Mouse (Mus musculus): ENCODE measurements around the gene Mttp. TPM values are rescaled to one million over a fixed set of nuclear protein-coding genes. Genes with fewer than 3 reads are reported as not detected.

Gene Mttp
- 1 to 10 TPM; 6.9 to 7.2 TPM for total RNA-seq (2021)
- long read RNA-seq, experiment 1, partial matches to known transcripts = 0 of 8 reads
- long read RNA-seq, experiment 1, other reads (novel, unspliced or antisense) = 8 of 8 reads
- long read RNA-seq, experiment 2, partial matches to known transcripts = 0 of 3 reads
- long read RNA-seq, experiment 2, other reads (novel, unspliced or antisense) = 3 of 3 reads

- peak; percentile 91 for TF ChIP-seq CTCF (conservative IDR thresholded peaks at IDR 0.05)
- peak; percentile 85 to 86 for DNase-seq (ENCODE audit: low spot score in 2 of 2)
- peak within 1 kb of the TSS; percentile 95 for H3K4me3 ChIP-seq
- peak within 1 kb of the TSS; percentile 98 for H3K27ac ChIP-seq
Measured at GRCm38 (mm10) chr3:138144642-138145171, at the start of gene Mttp. Gene Mttp (minus strand): TSS chr3:138144968.

- no peak within 1 kb of the TSS for H3K27ac ChIP-seq
- TF ChIP-seq CTCF (conservative IDR thresholded peaks at IDR 0.05) = no peak
- no peak for DNase-seq (ENCODE audit: low spot score in 2 of 2)
- no peak within 1 kb of the TSS for H3K4me3 ChIP-seq
Measured at GRCm38 (mm10) chr3:138193683-138194302, 49.0 kb upstream of the Mttp start, which contains the start of gene 4930579F01Rik. Gene 4930579F01Rik (minus strand): TSS chr3:138193825.

- DNase-seq (ENCODE audit: low spot score in 2 of 2) = no peak
- no peak overlapping the region for H3K4me3 ChIP-seq
- no peak for TF ChIP-seq CTCF (conservative IDR thresholded peaks at IDR 0.05)
- H3K27ac ChIP-seq = no peak overlapping the region
Measured at GRCm38 (mm10) chr3:138192260-138192659, 47.5 kb upstream of the Mttp start.

GRCm38 (mm10) chr3:138185995-138186930 lies 41.5 kb upstream of the Mttp start:
- Histone ChIP-seq H3K4me3 (no peak overlapping the region), H3K27ac (no peak overlapping the region)
- no peak for DNase-seq (ENCODE audit: low spot score in 2 of 2)
- TF ChIP-seq CTCF (conservative IDR thresholded peaks at IDR 0.05) = no peak

GRCm38 (mm10) chr3:138185290-138185689 lies 40.5 kb upstream of the Mttp start:
- H3K4me3 ChIP-seq = no peak overlapping the region
- H3K27ac ChIP-seq = no peak overlapping the region
- no peak for DNase-seq (ENCODE audit: low spot score in 2 of 2)
- TF ChIP-seq CTCF (conservative IDR thresholded peaks at IDR 0.05) = no peak

- DNase-seq (ENCODE audit: low spot score in 2 of 2) = no peak
- Histone ChIP-seq H3K27ac (no peak overlapping the region), H3K4me3 (no peak overlapping the region)
- no peak for TF ChIP-seq CTCF (conservative IDR thresholded peaks at IDR 0.05)
Measured at GRCm38 (mm10) chr3:138183371-138183770, 38.6 kb upstream of the Mttp start.

- no peak overlapping the region for H3K27ac ChIP-seq
- no peak overlapping the region for H3K4me3 ChIP-seq
- DNase-seq (ENCODE audit: low spot score in 2 of 2) = no peak
- TF ChIP-seq CTCF (conservative IDR thresholded peaks at IDR 0.05) = no peak
Measured at GRCm38 (mm10) chr3:138182019-138182418, 37.3 kb upstream of the Mttp start.

- DNase-seq (ENCODE audit: low spot score in 2 of 2) = no peak
- TF ChIP-seq CTCF (conservative IDR thresholded peaks at IDR 0.05) = no peak
- Histone ChIP-seq H3K4me3 (no peak overlapping the region), H3K27ac (no peak overlapping the region)
Measured at GRCm38 (mm10) chr3:138175551-138175950, 30.8 kb upstream of the Mttp start.

GRCm38 (mm10) chr3:138173291-138173690 lies 28.5 kb upstream of the Mttp start:
- DNase-seq (ENCODE audit: low spot score in 2 of 2) = no peak
- Histone ChIP-seq H3K27ac (no peak overlapping the region), H3K4me3 (no peak overlapping the region)
- peak; percentile 55 for TF ChIP-seq CTCF (conservative IDR thresholded peaks at IDR 0.05)

GRCm38 (mm10) chr3:138162553-138163183 lies 17.9 kb upstream of the Mttp start:
- H3K27ac ChIP-seq = no peak overlapping the region
- no peak overlapping the region for H3K4me3 ChIP-seq

GRCm38 (mm10) chr3:138161623-138162022 lies 16.9 kb upstream of the Mttp start:
- DNase-seq (ENCODE audit: low spot score in 2 of 2) = no peak
- no peak overlapping the region for H3K27ac ChIP-seq
- TF ChIP-seq CTCF (conservative IDR thresholded peaks at IDR 0.05) = no peak
- no peak overlapping the region for H3K4me3 ChIP-seq

More at GRCm38 (mm10) chr3:138162553-138163183, 17.9 kb upstream of the Mttp start:
- no peak for TF ChIP-seq CTCF (conservative IDR thresholded peaks at IDR 0.05)
- DNase-seq (ENCODE audit: low spot score in 2 of 2) = no peak

- no peak for DNase-seq (ENCODE audit: low spot score in 2 of 2)
- H3K4me3 ChIP-seq = no peak overlapping the region
- TF ChIP-seq CTCF (conservative IDR thresholded peaks at IDR 0.05) = no peak
- 0 out of 2 replicates have a peak overlapping the region, but pooled peaks have one; percentile 14 for H3K27ac ChIP-seq
Measured at GRCm38 (mm10) chr3:138156651-138157050, 11.9 kb upstream of the Mttp start.

Measured in layer of hippocampus, adult 2 months (tissue).